Mouse (Mus musculus): ENCODE data around the gene Cyb5b.

GRCm38 (mm10) chr8:107116023-107116422, 34.4 kb upstream of the Cyb5b start:
- TF ChIP-seq TAL1 (IDR thresholded peaks at IDR 0.05; ENCODE audit: low read length) (no peak), GATA1 (IDR thresholded peaks at IDR 0.05; ENCODE audit: low read length) (no peak)

All from erythroblast, embryonic 14.5 days (primary cell).